Mouse (Mus musculus) stomach, embryonic 14.5 days (tissue): Measurements from ENCODE around the gene Chic2. TPM values are rescaled to one million over a fixed set of nuclear protein-coding genes. Genes with fewer than 3 reads are reported as not detected.

Experiments
- ATAC-seq: fragments of 200-750 bp; cut with Nextera tagmentation; 2 replicates; pipeline ENCODE4 v1.8.0; 2017; ENCODE audit warnings: low read depth, moderate TSS enrichment; ENCODE audit not compliant: insufficient number of reproducible peaks, insufficient read depth, low FRiP score
- H3K27ac ChIP-seq: fragments of 300-500 bp; sonication (generic); 2 replicates; pipeline ENCODE4 v1.5.1; 2014; ENCODE audit warnings: mild to moderate bottlenecking, low read length, moderate library complexity, mixed read lengths
- H3K27me3 ChIP-seq: fragments of 300-500 bp; sonication (generic); 2 replicates; pipeline ENCODE4 v1.6.1; 2014; ENCODE audit warnings: low read length, control low read depth, mixed read lengths; ENCODE audit not compliant: control insufficient read depth, insufficient read depth
- H3K36me3 ChIP-seq: fragments of 300-500 bp; sonication (generic); 2 replicates; pipeline ENCODE4 v1.6.1; 2014; ENCODE audit warnings: mild to moderate bottlenecking, control low read depth, low read length, moderate library complexity, mixed read lengths; ENCODE audit not compliant: control insufficient read depth, insufficient read depth
- H3K4me1 ChIP-seq: fragments of 300-500 bp; sonication (generic); 2 replicates; pipeline ENCODE4 v1.6.1; 2014; ENCODE audit warnings: low read length, control low read depth, mixed read lengths; ENCODE audit not compliant: control insufficient read depth, insufficient read depth
- H3K4me2 ChIP-seq: fragments of 300-500 bp; sonication (generic); replicated peaks from 2 replicates; pipeline ENCODE4 v1.6.1; 2014; ENCODE audit warnings: low read depth, low read length, control low read depth
- H3K4me3 ChIP-seq: fragments of 300-500 bp; sonication (generic); 2 replicates; pipeline ENCODE4 v1.5.1; 2014; ENCODE audit warnings: low read depth, low read length, control low read depth
- H3K9ac ChIP-seq: fragments of 300-500 bp; sonication (generic); replicated peaks from 2 replicates; pipeline ENCODE4 v1.6.1; 2014; ENCODE audit warnings: low read depth, mild to moderate bottlenecking, control low read depth, low read length, moderate library complexity, mixed read lengths
- H3K9me3 ChIP-seq: fragments of 300-500 bp; sonication (generic); 2 replicates; pipeline ENCODE4 v1.6.1; 2016; ENCODE audit warnings: low read depth, low read length, control low read depth; ENCODE audit not compliant: control insufficient read depth
- WGBS: fragments of 180-500 bp; shearing (Covaris S2); extraction: QIAGEN DNeasy Blood & Tissue Kit; methylation state at CpG from one replicate; pipeline ENCODE4 v1.1.7; 2014; 5-methylcytosine and 5-hydroxymethylcytosine counted together
- polyA plus RNA-seq: library from polyadenylated mRNA; unstranded; fragments of >200 nt; fragmentation: Nextera tagmentation; extraction: Ambion mirVana; gene quantifications from 2 replicates; pipeline ENCODE4 v1.2.1, GENCODE M21; 2014

Gene Chic2
- polyA plus RNA-seq, 1 experiment from 2014 or later, result 42.7 TPM

GRCm38 (mm10) chr5:75079564-75079963 is 35.0 kb upstream of the Chic2 start:
- ATAC-seq, result no peak
- Histone ChIP-seq H3K9me3 (no peaks in the 10 kb centered on the region), H3K4me3 (no peak overlapping the region), H3K27ac (no peak overlapping the region), H3K4me2 (no peak overlapping the region), H3K36me3 (no peaks in the 10 kb centered on the region), H3K9ac (no peak overlapping the region), H3K4me1 (peaks cover 7% of the 10 kb centered on the region), H3K27me3 (peaks cover 79% of the 10 kb centered on the region)
- 1% methylated on average over 7 of the region's 7 CpGs for WGBS

GRCm38 (mm10) chr5:75077051-75077380 is 32.4 kb upstream of the Chic2 start:
- Histone ChIP-seq H3K4me2 (no peak overlapping the region), H3K4me3 (no peak overlapping the region), H3K4me1 (peaks cover 7% of the 10 kb centered on the region), H3K27ac (no peak overlapping the region), H3K27me3 (peaks cover 82% of the 10 kb centered on the region), H3K36me3 (no peaks in the 10 kb centered on the region), H3K9me3 (no peaks in the 10 kb centered on the region), H3K9ac (no peak overlapping the region)
- ATAC-seq, result no peak
- 2% methylated on average over 19 of the region's 19 CpGs for WGBS

- no peak overlapping the region for H3K4me2 ChIP-seq
- no peaks in the 10 kb centered on the region for H3K36me3 ChIP-seq
- H3K4me3 ChIP-seq, result peak overlapping the region; percentile 17; the same call in 1 of the 2 replicates
- H3K4me1 ChIP-seq, result peaks cover 7% of the 10 kb centered on the region
- H3K27ac ChIP-seq, result no peak overlapping the region
- peaks cover 81% of the 10 kb centered on the region for H3K27me3 ChIP-seq
- no peaks in the 10 kb centered on the region for H3K9me3 ChIP-seq
- WGBS, result 2% methylated on average over 17 of the region's 17 CpGs
- no peak for ATAC-seq
- no peak overlapping the region for H3K9ac ChIP-seq
Observed at GRCm38 (mm10) chr5:75076326-75077050, 31.9 kb upstream of the Chic2 start.

GRCm38 (mm10) chr5:75075383-75075941 is 30.9 kb upstream of the Chic2 start, which contains the start of gene Gsx2:
Gsx2 (plus strand) TSS chr5:75075601.
- no peaks in the 10 kb centered on the region for H3K36me3 ChIP-seq
- no peak for ATAC-seq
- peak within 1 kb of the TSS; percentile 25 for H3K4me2 ChIP-seq
- H3K9me3 ChIP-seq, result no peaks in the 10 kb centered on the region
- H3K27ac ChIP-seq, result no peak within 1 kb of the TSS
- H3K4me1 ChIP-seq, result peaks cover 7% of the 10 kb centered on the region
- no peak within 1 kb of the TSS for H3K9ac ChIP-seq
- H3K4me3 ChIP-seq, result peak within 1 kb of the TSS; percentile 17
- WGBS, result under 1% methylated on average over 41 of the region's 41 CpGs
- peaks cover 75% of the 10 kb centered on the region for H3K27me3 ChIP-seq

GRCm38 (mm10) chr5:75074537-75075382 is 30.2 kb upstream of the Chic2 start:
- peaks cover 7% of the 10 kb centered on the region for H3K4me1 ChIP-seq
- no peak overlapping the region for H3K9ac ChIP-seq
- no peaks in the 10 kb centered on the region for H3K9me3 ChIP-seq
- no peaks in the 10 kb centered on the region for H3K36me3 ChIP-seq
- no peak for ATAC-seq
- WGBS, result 15% methylated on average over 15 of the region's 15 CpGs
- no peak overlapping the region for H3K27ac ChIP-seq
- H3K27me3 ChIP-seq, result peaks cover 76% of the 10 kb centered on the region
- no peak overlapping the region for H3K4me3 ChIP-seq
- no peak overlapping the region for H3K4me2 ChIP-seq

GRCm38 (mm10) chr5:75074132-75074531 is 29.6 kb upstream of the Chic2 start:
- no peak for ATAC-seq
- Histone ChIP-seq H3K27me3 (peaks cover 76% of the 10 kb centered on the region), H3K9ac (no peak overlapping the region), H3K9me3 (no peaks in the 10 kb centered on the region), H3K27ac (no peak overlapping the region), H3K4me1 (peaks cover 7% of the 10 kb centered on the region), H3K4me2 (no peak overlapping the region), H3K36me3 (no peaks in the 10 kb centered on the region), H3K4me3 (no peak overlapping the region)
- 30% methylated on average over 4 of the region's 4 CpGs for WGBS

- Histone ChIP-seq H3K4me1 (peaks cover 7% of the 10 kb centered on the region), H3K36me3 (no peaks in the 10 kb centered on the region), H3K27me3 (peaks cover 76% of the 10 kb centered on the region), H3K9me3 (no peaks in the 10 kb centered on the region), H3K9ac (no peak overlapping the region), H3K27ac (no peak overlapping the region), H3K4me3 (no peak overlapping the region), H3K4me2 (no peak overlapping the region)
- no peak for ATAC-seq
- WGBS, result 31% methylated on average over 3 of the region's 3 CpGs
Observed at GRCm38 (mm10) chr5:75073684-75074083, 29.1 kb upstream of the Chic2 start.

GRCm38 (mm10) chr5:75073167-75073566 is 28.6 kb upstream of the Chic2 start:
- H3K27me3 ChIP-seq, result peaks cover 76% of the 10 kb centered on the region
- H3K9me3 ChIP-seq, result no peaks in the 10 kb centered on the region

More at GRCm38 (mm10) chr5:75073167-75073566, 28.6 kb upstream of the Chic2 start:
- H3K4me1 ChIP-seq, result peaks cover 7% of the 10 kb centered on the region
- no peaks in the 10 kb centered on the region for H3K36me3 ChIP-seq
- 28% methylated on average over 1 of the region's 1 CpGs for WGBS
- no peak overlapping the region for H3K9ac ChIP-seq
- H3K27ac ChIP-seq, result no peak overlapping the region
- no peak overlapping the region for H3K4me3 ChIP-seq
- no peak for ATAC-seq
- no peak overlapping the region for H3K4me2 ChIP-seq
